ENCODE assay signal across 8 mouse cellular contexts in genomic region chr1:179633414-179633752, GRCm38 (mm10). TPM values are rescaled to one million over a fixed set of nuclear protein-coding genes. Genes with fewer than 3 reads are reported as not detected.
DNase-seq lines count a peak whose midpoint lies in the region; ATAC-seq and TF ChIP-seq lines count a peak whose summit lies in the region.

No protein-coding gene starts in this region.

- no peak overlapping the region for H3K4me3 ChIP-seq in heart, adult 2 months
- H3K4me3 ChIP-seq in spleen, adult 2 months (ENCODE audit: extremely low read depth, insufficient read depth, insufficient read length), result no peak overlapping the region
- no peak overlapping the region for H3K4me3 ChIP-seq in hindbrain, embryonic 12.5 days
- no peak overlapping the region for H3K4me3 ChIP-seq in forebrain, embryonic 11.5 days (ENCODE audit: low read depth, low read length)

- peak; percentile 70 for TF ChIP-seq CTCF in heart, adult 2 months (IDR thresholded peaks at IDR 0.05)
- peak; percentile 3; the same call in 1 of the 2 replicates for TF ChIP-seq CTCF in spleen, adult 2 months (IDR thresholded peaks at IDR 0.05; ENCODE audit: extremely low read depth, insufficient read depth, insufficient read length, insufficient replicate concordance)

- no peak for TF ChIP-seq POLR2A in heart, adult 2 months (IDR thresholded peaks at IDR 0.05; ENCODE audit: insufficient read depth, low read depth, low read length)
- no peak for TF ChIP-seq POLR2A in spleen, adult 2 months (IDR thresholded peaks at IDR 0.05; ENCODE audit: low read depth, low read length)

- WGBS in heart, adult 2 months, result 45% methylated on average over 1 of the region's 1 CpGs
- WGBS in spleen, adult 2 months, result 18% methylated on average over 1 of the region's 1 CpGs
- WGBS in hindbrain, embryonic 12.5 days, result 61% methylated on average over 1 of the region's 1 CpGs
- 15% methylated on average over 1 of the region's 1 CpGs for WGBS in forebrain, embryonic 11.5 days

- H3K9ac ChIP-seq in heart, adult 2 months (ENCODE audit: low read depth, low read length), result no peak overlapping the region
- no peak overlapping the region for H3K9ac ChIP-seq in hindbrain, embryonic 12.5 days
- no peak overlapping the region for H3K9ac ChIP-seq in forebrain, embryonic 11.5 days (ENCODE audit: low read length)

- ATAC-seq in megakaryocyte-erythroid progenitor cell, adult 5-6 weeks (replicated peaks; ENCODE audit: low FRiP score, low TSS enrichment, poor library complexity, severe bottlenecking), result peak; percentile 67; the same call in 1 of the 2 replicates
- ATAC-seq in hindbrain, embryonic 12.5 days (ENCODE audit: low FRiP score), result no peak
- ATAC-seq in forebrain, embryonic 11.5 days (replicated peaks; ENCODE audit: low FRiP score), result no peak

- no peaks in the 10 kb centered on the region for H3K27me3 ChIP-seq in heart, adult 2 months (ENCODE audit: control insufficient read depth, insufficient read depth, low read length)
- no peaks in the 10 kb centered on the region for H3K27me3 ChIP-seq in spleen, adult 2 months (ENCODE audit: control insufficient read depth, insufficient read depth, low read length)
- H3K27me3 ChIP-seq in hindbrain, embryonic 12.5 days, result no peaks in the 10 kb centered on the region
- no peaks in the 10 kb centered on the region for H3K27me3 ChIP-seq in forebrain, embryonic 11.5 days (ENCODE audit: control insufficient read depth, insufficient read depth, low read length)

- H3K4me1 ChIP-seq in heart, adult 2 months (ENCODE audit: control insufficient read depth, insufficient read depth, low read length), result no peaks in the 10 kb centered on the region
- no peaks in the 10 kb centered on the region for H3K4me1 ChIP-seq in spleen, adult 2 months (ENCODE audit: control insufficient read depth, insufficient read depth, insufficient read length)
- no peaks in the 10 kb centered on the region for H3K4me1 ChIP-seq in hindbrain, embryonic 12.5 days
- H3K4me1 ChIP-seq in forebrain, embryonic 11.5 days (replicated peaks; ENCODE audit: control insufficient read depth, insufficient read depth, low read length), result no peaks in the 10 kb centered on the region

- DNase-seq in heart, adult 2 months, result peak in 1 of 2 experiments; percentile 14
- DNase-seq in heart, adult 11 months, result no peak
- DNase-seq in spleen, adult 2 months (ENCODE audit: low read depth in 1 of 2, low spot score in 2 of 2), result no peak
- no peak for DNase-seq in spleen, adult 12 weeks (ENCODE audit: low spot score)
- DNase-seq in c-Kit-positive CD71-positive TER-119-positive erythroid progenitor cells, embryonic 14.5 days (ENCODE audit: low spot score), result peak; percentile 64
- no peak for DNase-seq in forebrain, embryonic 11.5 days (ENCODE audit: low spot score)

- H3K79me2 ChIP-seq in heart, adult 2 months (replicated peaks; ENCODE audit: control insufficient read depth, insufficient read depth, low read length), result no peaks in the 10 kb centered on the region

- H3K4me2 ChIP-seq in hindbrain, embryonic 12.5 days (replicated peaks), result no peak overlapping the region
- no peak overlapping the region for H3K4me2 ChIP-seq in forebrain, embryonic 11.5 days (ENCODE audit: low read depth, low read length, severe bottlenecking)

- no peak overlapping the region for H3K27ac ChIP-seq in heart, adult 2 months
- no peak overlapping the region for H3K27ac ChIP-seq in spleen, adult 2 months (ENCODE audit: insufficient read depth, low read length)
- H3K27ac ChIP-seq in hindbrain, embryonic 12.5 days, result no peak overlapping the region
- H3K27ac ChIP-seq in forebrain, embryonic 11.5 days (ENCODE audit: low read depth, low read length), result no peak overlapping the region

- TF ChIP-seq EP300 in heart, adult 2 months (IDR thresholded peaks at IDR 0.05; ENCODE audit: insufficient read depth, low read depth, low read length), result no peak

- H3K9me3 ChIP-seq in hindbrain, embryonic 12.5 days (replicated peaks), result no peaks in the 10 kb centered on the region
- no peaks in the 10 kb centered on the region for H3K9me3 ChIP-seq in forebrain, embryonic 11.5 days (ENCODE audit: control insufficient read depth, low read length)

- no peaks in the 10 kb centered on the region for H3K36me3 ChIP-seq in heart, adult 2 months (ENCODE audit: control insufficient read depth, insufficient read depth, low read length)
- H3K36me3 ChIP-seq in spleen, adult 2 months (ENCODE audit: control insufficient read depth, insufficient read depth, low read length), result no peaks in the 10 kb centered on the region
- H3K36me3 ChIP-seq in hindbrain, embryonic 12.5 days, result no peaks in the 10 kb centered on the region
- no peaks in the 10 kb centered on the region for H3K36me3 ChIP-seq in forebrain, embryonic 11.5 days (ENCODE audit: control insufficient read depth, insufficient read depth, low read length)

- intact Hi-C loops in heart, adult 2 months (cut with DNase I), result no loop called here

RNA-seq across cellular contexts. Expression of gene Sccpdh, which starts 34.6 kb away (rescaled TPM):
- total RNA-seq in heart, adult 2 months (2021), result 10 to 100 TPM; 47.9 to 49.4 TPM
- 23.6 and 72.3 TPM in 2 replicates for polyA plus RNA-seq in heart, adult 2 months (2012; rRNA removed)
- polyA plus RNA-seq in spleen, adult 2 months (2012; rRNA removed), result 1.4 and 1.8 TPM in 2 replicates
- 1.4 and 5.1 TPM in 2 replicates for total RNA-seq in megakaryocyte-erythroid progenitor cell, adult 5-6 weeks (2014; fragmentation: Nextera tagmentation)
- 13.2 and 26.4 TPM in 2 replicates for total RNA-seq in megakaryocyte-erythroid progenitor cell, adult 5-6 weeks (2017)
- polyA plus RNA-seq in hindbrain, embryonic 12.5 days (2016; fragmentation: Nextera tagmentation; extraction: Ambion mirVana), result 112 and 116 TPM in 2 replicates
- polyA plus RNA-seq in forebrain, embryonic 11.5 days (2014; fragmentation: Nextera tagmentation; extraction: Ambion mirVana), result 76.7 and 79.5 TPM in 2 replicates
